Mouse (Mus musculus) forebrain, embryonic 10.5 days (tissue): ENCODE results near the gene Olfr770. TPM values are rescaled to one million over a fixed set of nuclear protein-coding genes. Genes with fewer than 3 reads are reported as not detected.
"Not testable (repeated sequence)": the region's sequence is repeated elsewhere in the genome, so short reads cannot be mapped to it uniquely, and the experiment has no call there.

ENCODE experiments used
- DNase-seq: peaks from one replicate; pipeline ENCODE4 v3.0.0-alpha.2; 2017; ENCODE audit warnings: low spot score; ENCODE audit errors: extremely low spot score
- H3K27ac ChIP-seq: fragments of 300-500 bp; sonication (generic); 2 replicates; pipeline ENCODE4 v1.5.1; 2016; ENCODE audit warnings: mild to moderate bottlenecking
- H3K27me3 ChIP-seq: fragments of 300-500 bp; sonication (generic); 2 replicates; pipeline ENCODE4 v1.6.1; 2016; ENCODE audit warnings: mild to moderate bottlenecking; ENCODE audit not compliant: poor library complexity, severe bottlenecking
- H3K36me3 ChIP-seq: fragments of 300-500 bp; sonication (generic); replicated peaks from 2 replicates; pipeline ENCODE4 v1.6.1; 2016; ENCODE audit warnings: mild to moderate bottlenecking, moderate library complexity
- H3K4me1 ChIP-seq: fragments of 300-500 bp; sonication (generic); 2 replicates; pipeline ENCODE4 v1.6.1; 2016
- H3K4me3 ChIP-seq: fragments of 300-500 bp; sonication (generic); 2 replicates; pipeline ENCODE4 v1.5.1; 2016; ENCODE audit warnings: mild to moderate bottlenecking, moderate library complexity
- H3K9me3 ChIP-seq: fragments of 300-500 bp; sonication (generic); 2 replicates; pipeline ENCODE4 v1.6.1; 2016; ENCODE audit warnings: mild to moderate bottlenecking, moderate library complexity
- WGBS: fragments of 180-500 bp; shearing (Covaris S2); methylation state at CpG from one replicate; pipeline ENCODE4 v1.1.7; 2016; 5-methylcytosine and 5-hydroxymethylcytosine counted together
- polyA plus RNA-seq: library from polyadenylated mRNA; unstranded; fragments of >200 nt; fragmentation: Nextera tagmentation; extraction: Ambion mirVana; gene quantifications from 2 replicates; pipeline ENCODE4 v1.2.1, GENCODE M21; 2016

Gene Olfr770
- not detected in 2 replicates for polyA plus RNA-seq

DNA sequence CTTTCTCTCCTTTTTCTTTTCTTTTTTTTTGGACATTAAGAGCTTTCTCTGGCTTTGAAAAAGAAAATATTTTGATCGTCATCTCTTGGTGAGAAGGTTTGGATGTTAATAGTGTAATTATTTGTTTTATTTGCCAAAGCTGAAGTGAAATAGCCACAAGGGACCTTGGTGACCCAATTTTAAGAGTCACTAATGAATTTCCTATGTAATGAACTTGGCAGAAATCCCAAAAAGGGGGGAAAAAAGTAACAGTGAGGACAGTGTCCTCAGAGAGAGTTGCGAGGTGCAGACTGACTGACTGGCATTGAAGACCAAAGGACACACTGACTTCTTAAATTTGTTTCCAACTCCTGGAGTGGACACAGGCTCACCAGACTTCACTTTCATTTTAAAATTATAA, at the start of gene Olfr770:
TSS of gene Olfr770 (minus strand) at position 101 of the 400 bp plus-strand sequence.
- DNase-seq, result no peak
- no peaks in the 10 kb centered on the region for H3K9me3 ChIP-seq
- H3K27me3 ChIP-seq, result no peaks in the 10 kb centered on the region
- no peak within 1 kb of the TSS for H3K4me3 ChIP-seq
- no peaks in the 10 kb centered on the region for H3K36me3 ChIP-seq
- H3K27ac ChIP-seq, result no peak within 1 kb of the TSS
- WGBS, result 89% methylated on average over 2 of the region's 2 CpGs
- no peaks in the 10 kb centered on the region for H3K4me1 ChIP-seq

DNA sequence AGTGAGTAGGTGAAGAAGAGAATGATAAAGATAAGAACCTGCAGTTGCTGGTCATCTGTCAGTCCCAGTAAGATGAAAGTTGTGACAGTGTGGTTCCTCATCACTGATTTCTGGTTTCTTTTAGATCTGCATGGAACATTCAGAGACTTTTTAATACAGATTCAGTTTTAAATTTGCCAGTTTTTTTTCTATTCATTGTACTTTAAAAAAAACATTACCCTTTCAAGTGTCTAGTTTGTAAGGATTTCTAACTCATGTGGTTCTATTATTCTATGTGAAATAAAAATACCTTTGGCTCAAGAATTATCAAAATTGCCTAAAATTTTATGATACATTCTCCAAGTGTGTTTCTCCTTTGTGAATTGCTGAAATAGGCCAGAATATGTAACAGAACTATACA, 48.5 kb upstream of the Olfr770 start, which contains the start of gene Olfr773:
TSS of gene Olfr773 (minus strand) at position 101 of the 400 bp plus-strand sequence.
- not testable (repeated sequence) for DNase-seq, H3K9me3 ChIP-seq, H3K27me3 ChIP-seq, H3K27ac ChIP-seq, H3K4me1 ChIP-seq, H3K36me3 ChIP-seq, H3K4me3 ChIP-seq

DNA sequence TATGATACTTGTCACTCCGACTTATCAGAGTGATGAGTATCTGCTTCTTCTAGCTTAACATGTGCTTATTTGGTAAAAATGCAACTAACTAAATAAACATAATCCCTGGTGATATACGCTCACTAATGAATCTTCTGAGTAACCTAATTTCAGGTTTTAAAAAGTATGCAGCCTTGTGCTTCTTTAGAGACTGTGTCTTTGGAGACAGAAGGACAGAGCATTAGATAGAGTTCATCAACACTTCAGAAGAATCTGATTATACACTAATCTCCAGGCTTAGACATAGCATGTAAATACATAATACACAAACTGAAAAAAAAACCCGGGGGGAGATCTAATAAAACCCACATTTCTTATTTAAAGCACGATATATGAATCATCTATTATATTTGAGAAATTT, 39.0 kb upstream of the Olfr770 start, which contains the start of gene Olfr772:
TSS of gene Olfr772 (minus strand) at position 101 of the 400 bp plus-strand sequence.
- not testable (repeated sequence) for H3K4me1 ChIP-seq, H3K36me3 ChIP-seq, DNase-seq, H3K27ac ChIP-seq, H3K9me3 ChIP-seq, H3K27me3 ChIP-seq, H3K4me3 ChIP-seq
- 95% methylated on average over 4 of the region's 4 CpGs for WGBS

DNA sequence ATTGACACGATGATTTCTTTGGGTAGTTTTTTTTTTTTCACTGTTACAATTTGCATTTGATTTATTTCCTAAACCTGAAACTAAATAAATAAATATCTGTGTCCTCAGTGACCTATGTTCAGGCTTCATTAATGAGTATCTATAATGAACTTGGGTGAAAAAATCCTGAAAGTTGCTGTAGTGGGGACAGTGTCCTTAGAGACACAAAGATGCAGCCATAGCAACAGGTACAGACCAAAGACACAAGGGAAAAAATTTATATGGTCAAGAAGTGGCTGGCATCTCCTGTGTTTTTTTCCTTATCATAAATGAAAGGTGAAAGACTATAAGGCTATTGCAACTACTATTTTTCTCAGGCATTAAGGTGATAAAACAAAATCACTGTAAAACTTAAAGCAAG, 25.9 kb upstream of the Olfr770 start, which contains the start of gene Olfr771:
TSS of gene Olfr771 (minus strand) at position 101 of the 400 bp plus-strand sequence.
- Histone ChIP-seq H3K27me3 (no peaks in the 10 kb centered on the region), H3K9me3 (no peaks in the 10 kb centered on the region), H3K4me1 (no peaks in the 10 kb centered on the region), H3K36me3 (no peaks in the 10 kb centered on the region), H3K4me3 (no peak within 1 kb of the TSS), H3K27ac (no peak within 1 kb of the TSS)
- 88% methylated on average over 1 of the region's 1 CpGs for WGBS
- DNase-seq, result no peak

DNA sequence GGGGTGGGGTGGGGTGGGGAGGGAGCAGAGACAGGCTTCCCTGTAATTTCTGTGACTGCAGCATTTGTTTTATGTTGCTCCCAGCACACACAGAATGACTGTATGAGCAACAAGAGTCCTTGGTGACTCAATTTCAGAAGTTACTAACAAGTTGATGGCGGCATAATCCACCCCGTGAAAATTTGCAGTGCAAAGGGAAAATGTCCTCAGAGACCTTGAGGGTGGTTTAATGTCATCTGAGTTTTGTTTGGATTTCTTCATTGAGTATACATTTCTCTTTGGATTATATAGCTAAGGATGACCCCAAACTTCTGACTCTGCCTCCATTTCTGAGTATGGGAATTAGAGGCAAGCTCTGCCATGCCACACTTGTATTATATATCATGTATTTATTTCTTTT, 21.0 kb downstream of the Olfr770 start, which contains the start of gene Olfr769:
TSS of gene Olfr769 (minus strand) at position 101 of the 400 bp plus-strand sequence.
- no peak within 1 kb of the TSS for H3K27ac ChIP-seq
- no peaks in the 10 kb centered on the region for H3K9me3 ChIP-seq
- no peak within 1 kb of the TSS for H3K4me3 ChIP-seq
- DNase-seq, result no peak
- H3K27me3 ChIP-seq, result no peaks in the 10 kb centered on the region
- WGBS, result 91% methylated on average over 2 of the region's 2 CpGs
- H3K36me3 ChIP-seq, result no peaks in the 10 kb centered on the region
- no peaks in the 10 kb centered on the region for H3K4me1 ChIP-seq

DNA sequence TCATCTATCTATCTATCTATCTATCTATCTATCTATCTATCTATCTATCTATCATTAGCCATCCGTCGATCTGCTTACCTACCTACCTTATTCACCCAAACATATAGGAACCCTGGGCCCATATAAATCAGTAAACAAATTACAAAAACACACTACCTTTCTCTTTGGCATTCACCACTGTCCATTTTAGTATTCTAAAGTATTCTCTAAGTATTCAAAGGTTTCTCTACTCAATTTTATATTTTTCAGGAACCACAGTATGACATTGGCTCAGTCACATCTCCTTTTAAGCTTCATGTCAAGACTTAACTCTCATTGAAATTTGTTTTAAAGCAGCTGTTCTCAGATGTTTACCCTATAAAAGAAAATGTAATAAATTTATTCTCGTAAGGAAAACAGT, 23.7 kb downstream of the Olfr770 start:
- 93% methylated on average over 3 of the region's 3 CpGs for WGBS
- Histone ChIP-seq H3K4me1 (no peaks in the 10 kb centered on the region), H3K36me3 (no peaks in the 10 kb centered on the region), H3K27ac (no peak overlapping the region), H3K4me3 (no peak overlapping the region), H3K27me3 (no peaks in the 10 kb centered on the region), H3K9me3 (no peaks in the 10 kb centered on the region)
- no peak for DNase-seq

DNA sequence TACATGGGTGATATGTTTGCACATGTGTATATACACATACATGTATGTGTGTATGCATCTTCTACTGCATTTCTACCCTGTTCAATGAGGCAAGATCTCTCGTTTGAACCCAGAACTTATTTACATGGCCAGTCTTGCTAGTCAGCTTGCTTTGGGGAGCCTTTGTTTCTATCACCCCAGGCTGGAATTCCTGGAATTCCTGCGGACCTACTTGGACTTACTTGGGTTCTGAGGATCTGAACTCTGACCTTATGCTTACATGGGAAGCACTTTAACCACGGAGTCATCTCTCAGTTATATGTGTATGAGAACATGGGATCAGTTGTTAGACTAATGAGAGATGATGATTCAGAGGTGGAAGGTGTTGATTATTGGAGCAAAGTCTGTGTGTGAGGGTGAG, 37.6 kb downstream of the Olfr770 start:
- 30% methylated on average over 3 of the region's 3 CpGs for WGBS
- no peaks in the 10 kb centered on the region for H3K36me3 ChIP-seq
- no peaks in the 10 kb centered on the region for H3K9me3 ChIP-seq
- H3K27me3 ChIP-seq, result no peaks in the 10 kb centered on the region
- H3K4me1 ChIP-seq, result no peaks in the 10 kb centered on the region
- DNase-seq, result no peak
- no peak overlapping the region for H3K27ac ChIP-seq
- no peak overlapping the region for H3K4me3 ChIP-seq

DNA sequence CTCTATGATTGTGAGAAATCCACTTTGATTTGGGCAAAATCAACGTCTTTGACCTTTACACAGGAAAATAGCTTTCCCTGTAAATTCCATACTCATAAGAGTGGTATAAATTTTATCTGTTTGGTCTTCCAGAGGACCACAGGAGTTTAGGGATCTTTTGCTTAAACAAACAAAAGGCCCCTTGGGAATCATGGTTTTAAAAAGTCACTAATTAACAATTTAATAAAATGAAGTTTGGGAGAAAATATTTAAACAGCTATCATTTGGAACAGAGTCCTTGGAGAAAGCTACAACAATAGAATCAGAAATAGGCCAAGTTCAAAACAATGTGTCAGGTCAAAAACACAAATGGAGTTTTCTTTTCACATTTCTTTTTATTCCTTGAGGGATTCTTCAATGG, 39.5 kb downstream of the Olfr770 start, which contains the start of gene Olfr768:
TSS of gene Olfr768 (minus strand) at position 101 of the 400 bp plus-strand sequence.
- Histone ChIP-seq H3K9me3 (no peaks in the 10 kb centered on the region), H3K27me3 (no peaks in the 10 kb centered on the region), H3K4me1 (no peaks in the 10 kb centered on the region), H3K27ac (no peak within 1 kb of the TSS), H3K36me3 (no peaks in the 10 kb centered on the region), H3K4me3 (no peak within 1 kb of the TSS)
- WGBS, result 81% methylated on average over 1 of the region's 1 CpGs
- DNase-seq, result no peak

DNA sequence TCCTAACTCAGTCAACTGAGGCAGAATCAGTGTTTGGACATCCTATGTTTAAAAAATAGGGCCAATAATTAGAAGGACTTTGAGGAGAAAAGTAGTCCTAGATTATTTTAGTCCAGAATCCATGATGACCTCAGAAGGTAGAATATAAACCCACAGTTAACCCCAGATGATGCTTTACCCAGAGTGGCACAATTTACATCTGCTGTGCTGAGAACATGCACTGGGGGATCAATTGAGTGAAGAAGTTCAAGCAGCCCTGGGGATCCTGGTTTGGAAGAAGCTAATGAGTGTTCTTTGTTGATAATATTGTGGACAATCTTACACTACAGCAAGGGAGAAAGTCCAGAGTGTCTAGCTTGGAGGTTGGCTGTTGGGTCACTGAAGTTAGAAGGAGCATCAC, 56.0 kb downstream of the Olfr770 start, which contains the start of gene Olfr767:
TSS of gene Olfr767 (minus strand) at position 101 of the 400 bp plus-strand sequence.
- not testable (repeated sequence) for H3K36me3 ChIP-seq, H3K27ac ChIP-seq, H3K27me3 ChIP-seq, H3K4me3 ChIP-seq, H3K9me3 ChIP-seq, DNase-seq, H3K4me1 ChIP-seq

Other genes starting within 250 kb of the Olfr770 start
- gene Gdf11, start 247.3 kb downstream of the Olfr770 start, polyA plus RNA-seq, result 9.7 and 10.7 TPM in 2 replicates
- 179 and 184 TPM in 2 replicates for gene Cd63, start 238.0 kb downstream of the Olfr770 start, polyA plus RNA-seq
- 11.0 and 12.8 TPM in 2 replicates for gene Rdh5, start 216.1 kb downstream of the Olfr770 start, polyA plus RNA-seq
- gene Bloc1s1, start 215.0 kb downstream of the Olfr770 start, polyA plus RNA-seq, result 166 and 178 TPM in 2 replicates
- gene Itga7, start 205.2 kb downstream of the Olfr770 start, polyA plus RNA-seq, result 0.15 and 0.36 TPM in 2 replicates
- not detected in 2 replicates for gene Mettl7b, start 178.0 kb downstream of the Olfr770 start, polyA plus RNA-seq
- not detected in 2 replicates for gene Olfr9, start 149.6 kb downstream of the Olfr770 start, polyA plus RNA-seq
- gene Olfr763, start 128.2 kb downstream of the Olfr770 start, polyA plus RNA-seq, result not detected in 2 replicates
- gene Olfr764-ps1, start 99.1 kb downstream of the Olfr770 start, polyA plus RNA-seq, result not detected in 2 replicates
- not detected in 2 replicates for gene Olfr765, start 89.0 kb downstream of the Olfr770 start, polyA plus RNA-seq
- gene Olfr766-ps1, start 70.0 kb downstream of the Olfr770 start, polyA plus RNA-seq, result not detected in 2 replicates
- not detected in 2 replicates for gene Olfr767, start 56.1 kb downstream of the Olfr770 start, polyA plus RNA-seq
- gene Olfr768, start 39.6 kb downstream of the Olfr770 start, polyA plus RNA-seq, result not detected in 2 replicates
- not detected in 2 replicates for gene Olfr769, start 21.1 kb downstream of the Olfr770 start, polyA plus RNA-seq
- gene Olfr771, start 25.8 kb upstream of the Olfr770 start, polyA plus RNA-seq, result not detected in 2 replicates
- not detected in 2 replicates for gene Olfr772, start 38.9 kb upstream of the Olfr770 start, polyA plus RNA-seq
- not detected in 2 replicates for gene Olfr773, start 48.4 kb upstream of the Olfr770 start, polyA plus RNA-seq
- not detected in 2 replicates for gene Olfr774, start 97.2 kb upstream of the Olfr770 start, polyA plus RNA-seq
- not detected in 2 replicates for gene Olfr775, start 109.4 kb upstream of the Olfr770 start, polyA plus RNA-seq
- gene Olfr776, start 120.1 kb upstream of the Olfr770 start, polyA plus RNA-seq, result not detected in 2 replicates
- not detected in 2 replicates for gene Olfr777, start 132.5 kb upstream of the Olfr770 start, polyA plus RNA-seq
- not detected in 2 replicates for gene Olfr780, start 179.1 kb upstream of the Olfr770 start, polyA plus RNA-seq
- gene Olfr781, start 189.9 kb upstream of the Olfr770 start, polyA plus RNA-seq, result not detected in 2 replicates
- gene Olfr782, start 209.9 kb upstream of the Olfr770 start, polyA plus RNA-seq, result not detected in 2 replicates
- gene Olfr784, start 245.1 kb upstream of the Olfr770 start, polyA plus RNA-seq, result 0.06 TPM in 1 of 2 replicates, not detected in the other